Mouse (Mus musculus) intestine, embryonic 15.5 days (tissue): ENCODE data around the gene 2310011J03Rik. TPM values are rescaled to one million over a fixed set of nuclear protein-coding genes. Genes with fewer than 3 reads are reported as not detected.

Experiments
- ATAC-seq: fragments of 200-750 bp; cut with Nextera tagmentation; 2 replicates; pipeline ENCODE4 v1.8.0; 2017; ENCODE audit warnings: moderate TSS enrichment, moderate library complexity
- H3K27ac ChIP-seq: fragments of 300-500 bp; sonication (generic); 2 replicates; pipeline ENCODE4 v1.5.1; 2015; ENCODE audit warnings: mild to moderate bottlenecking, inconsistent platforms
- H3K27me3 ChIP-seq: fragments of 300-500 bp; sonication (generic); replicated peaks from 2 replicates; pipeline ENCODE4 v1.6.1; 2015; ENCODE audit warnings: inconsistent platforms
- H3K36me3 ChIP-seq: fragments of 300-500 bp; sonication (generic); 2 replicates; pipeline ENCODE4 v1.6.1; 2015; ENCODE audit warnings: inconsistent platforms
- H3K4me1 ChIP-seq: fragments of 300-500 bp; sonication (generic); replicated peaks from 2 replicates; pipeline ENCODE4 v1.6.1; 2015; ENCODE audit warnings: inconsistent platforms
- H3K4me2 ChIP-seq: fragments of 300-500 bp; sonication (generic); replicated peaks from 2 replicates; pipeline ENCODE4 v1.6.1; 2015; ENCODE audit warnings: mild to moderate bottlenecking, inconsistent platforms
- H3K4me3 ChIP-seq: fragments of 300-500 bp; sonication (generic); replicated peaks from 2 replicates; pipeline ENCODE4 v1.5.1; 2015; ENCODE audit warnings: inconsistent platforms
- H3K9ac ChIP-seq: fragments of 300-500 bp; sonication (generic); 2 replicates; pipeline ENCODE4 v1.6.1; 2015; ENCODE audit warnings: inconsistent platforms
- H3K9me3 ChIP-seq: fragments of 300-500 bp; sonication (generic); 2 replicates; pipeline ENCODE4 v1.6.1; 2016; ENCODE audit warnings: inconsistent platforms
- WGBS: fragments of 180-500 bp; shearing (Covaris S2); methylation state at CpG from one replicate; pipeline ENCODE4 v1.1.7; 2015; 5-methylcytosine and 5-hydroxymethylcytosine counted together
- polyA plus RNA-seq: library from polyadenylated mRNA; unstranded; fragments of >200 nt; fragmentation: Nextera tagmentation; extraction: Ambion mirVana; gene quantifications from 2 replicates; pipeline ENCODE4 v1.2.1, GENCODE M21; 2015

Gene 2310011J03Rik
- polyA plus RNA-seq, 1 experiment from 2014 or later = 51.4 TPM

- Histone ChIP-seq H3K36me3 (no peaks in the 10 kb centered on the region), H3K27me3 (peaks cover 49% of the 10 kb centered on the region), H3K9me3 (no peaks in the 10 kb centered on the region), H3K4me1 (peaks cover 44% of the 10 kb centered on the region), H3K27ac (no peak overlapping the region), H3K4me3 (no peak overlapping the region), H3K4me2 (no peak overlapping the region), H3K9ac (no peak overlapping the region)
- ATAC-seq = no peak
- 33% methylated on average over 21 of the region's 21 CpGs for WGBS
These were observed 20.7 kb upstream of the 2310011J03Rik start for GRCm38 (mm10) chr10:80341026-80341425.

GRCm38 (mm10) chr10:80339941-80340750, 19.8 kb upstream of the 2310011J03Rik start:
- H3K4me1 ChIP-seq = peaks cover 39% of the 10 kb centered on the region
- no peak overlapping the region for H3K27ac ChIP-seq
- H3K4me3 ChIP-seq = no peak overlapping the region
- 0 out of 2 replicates have a peak, but pooled peaks have one; percentile 15 for ATAC-seq
- H3K27me3 ChIP-seq = peaks cover 43% of the 10 kb centered on the region
- H3K4me2 ChIP-seq = peak overlapping the region; percentile 33; the same call in 1 of the 2 replicates
- no peaks in the 10 kb centered on the region for H3K36me3 ChIP-seq
- H3K9ac ChIP-seq = no peak overlapping the region
- whole genome bisulfite sequencing = 22% methylated on average over 19 of the region's 19 CpGs
- no peaks in the 10 kb centered on the region for H3K9me3 ChIP-seq

DNA sequence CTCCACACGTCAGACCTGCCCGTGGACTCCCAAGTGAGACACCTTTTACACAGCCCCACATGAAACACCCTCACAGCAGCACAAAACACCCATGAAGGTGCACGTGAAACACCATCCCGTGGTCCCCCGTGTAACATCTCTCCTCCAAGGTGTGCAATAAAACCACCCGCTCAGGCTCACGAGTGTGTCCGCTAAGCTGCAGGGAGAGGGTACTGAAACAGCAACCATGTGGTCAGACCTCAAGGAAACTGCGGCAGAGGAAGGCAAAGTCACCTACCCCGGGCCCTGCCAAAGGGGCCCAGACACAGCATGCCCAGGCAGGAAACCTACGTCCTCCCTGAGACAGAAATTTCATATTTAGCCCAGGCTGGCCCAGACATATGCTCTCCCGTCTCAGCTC, 15.9 kb upstream of the 2310011J03Rik start:
- Histone ChIP-seq H3K4me1 (peaks cover 17% of the 10 kb centered on the region), H3K4me2 (no peak overlapping the region), H3K27ac (no peak overlapping the region), H3K4me3 (no peak overlapping the region), H3K9ac (no peak overlapping the region), H3K27me3 (peaks cover 9% of the 10 kb centered on the region), H3K36me3 (0 out of 2 replicates have a peak, but pooled peaks cover 2% of the 10 kb centered on the region), H3K9me3 (no peaks in the 10 kb centered on the region)
- ATAC-seq = no peak
- WGBS = 90% methylated on average over 12 of the region's 12 CpGs

GRCm38 (mm10) chr10:80332525-80332989, 12.2 kb upstream of the 2310011J03Rik start:
- H3K4me1 ChIP-seq = peaks cover 35% of the 10 kb centered on the region
- H3K4me3 ChIP-seq = no peak overlapping the region
- H3K36me3 ChIP-seq = 0 out of 2 replicates have a peak, but pooled peaks cover 2% of the 10 kb centered on the region
- H3K27me3 ChIP-seq = no peaks in the 10 kb centered on the region
- peak overlapping the region; percentile 93 for H3K4me2 ChIP-seq
- peak overlapping the region; percentile 24 for H3K9ac ChIP-seq
- ATAC-seq = no peak
- WGBS = 72% methylated on average over 5 of the region's 5 CpGs
- H3K27ac ChIP-seq = peak overlapping the region; percentile 84
- no peaks in the 10 kb centered on the region for H3K9me3 ChIP-seq

- WGBS = 33% methylated on average over 10 of the region's 10 CpGs
- ATAC-seq = peak; percentile 56
- Histone ChIP-seq H3K4me2 (peak overlapping the region; percentile 93), H3K9me3 (no peaks in the 10 kb centered on the region), H3K27ac (peak overlapping the region; percentile 84), H3K27me3 (no peaks in the 10 kb centered on the region), H3K4me1 (peaks cover 35% of the 10 kb centered on the region), H3K36me3 (0 out of 2 replicates have a peak, but pooled peaks cover 2% of the 10 kb centered on the region), H3K4me3 (peak overlapping the region; percentile 53), H3K9ac (peak overlapping the region; percentile 24)
These were observed 11.5 kb upstream of the 2310011J03Rik start for GRCm38 (mm10) chr10:80331636-80332524.

DNA sequence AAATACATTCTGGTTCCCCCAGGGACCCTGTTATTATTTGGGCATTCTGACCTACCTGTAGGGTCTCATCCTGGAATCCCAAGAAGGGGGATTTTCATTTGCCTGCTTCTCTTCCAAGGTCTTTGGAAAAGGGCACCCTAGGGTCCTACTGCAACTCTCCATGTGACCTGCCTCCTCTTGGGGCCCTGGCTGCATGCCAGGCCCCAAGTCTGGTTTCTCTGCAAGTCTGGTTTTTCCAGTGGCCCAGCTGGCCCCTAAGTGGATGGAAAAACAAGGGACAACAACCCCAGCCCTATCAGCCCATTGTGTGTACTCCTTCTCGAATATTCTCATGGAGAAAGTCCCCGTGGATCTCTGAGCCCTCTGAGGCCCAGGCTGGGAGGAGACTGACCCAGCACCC, 10.6 kb upstream of the 2310011J03Rik start:
- H3K4me2 ChIP-seq = peak overlapping the region; percentile 93
- 38% methylated on average over 2 of the region's 2 CpGs for WGBS
- H3K9ac ChIP-seq = peak overlapping the region; percentile 58; the same call in 1 of the 2 replicates
- no peak for ATAC-seq
- H3K9me3 ChIP-seq = no peaks in the 10 kb centered on the region
- H3K36me3 ChIP-seq = 0 out of 2 replicates have a peak, but pooled peaks cover 2% of the 10 kb centered on the region
- H3K27me3 ChIP-seq = no peaks in the 10 kb centered on the region
- H3K4me1 ChIP-seq = peaks cover 35% of the 10 kb centered on the region
- peak overlapping the region; percentile 53 for H3K4me3 ChIP-seq
- H3K27ac ChIP-seq = peak overlapping the region; percentile 84

- 1% methylated on average over 40 of the region's 41 CpGs for WGBS
- Histone ChIP-seq H3K36me3 (0 out of 2 replicates have a peak, but pooled peaks cover 2% of the 10 kb centered on the region), H3K4me3 (peak overlapping the region; percentile 53), H3K9me3 (no peaks in the 10 kb centered on the region), H3K4me2 (peak overlapping the region; percentile 93), H3K27me3 (no peaks in the 10 kb centered on the region), H3K4me1 (peaks cover 35% of the 10 kb centered on the region), H3K27ac (peak overlapping the region; percentile 84), H3K9ac (peak overlapping the region; percentile 58)
- ATAC-seq = no peak
These were observed 9.7 kb upstream of the 2310011J03Rik start for GRCm38 (mm10) chr10:80330084-80330483.

- Histone ChIP-seq H3K36me3 (0 out of 2 replicates have a peak, but pooled peaks cover 2% of the 10 kb centered on the region), H3K9me3 (no peaks in the 10 kb centered on the region), H3K4me3 (peak within 1 kb of the TSS; percentile 53), H3K4me1 (peaks cover 40% of the 10 kb centered on the region), H3K27me3 (no peaks in the 10 kb centered on the region), H3K27ac (peak within 1 kb of the TSS; percentile 84), H3K4me2 (peak within 1 kb of the TSS; percentile 93), H3K9ac (peak within 1 kb of the TSS; percentile 58)
- peak; percentile 91 for ATAC-seq
- 3% methylated on average over 36 of the region's 36 CpGs for WGBS
These were observed 9.1 kb upstream of the 2310011J03Rik start, which contains the start of the genes Pcsk4 and Reep6 for GRCm38 (mm10) chr10:80329273-80330081. Pcsk4 (minus strand) TSS chr10:80329498. Reep6 (plus strand) TSS chr10:80329953.

DNA sequence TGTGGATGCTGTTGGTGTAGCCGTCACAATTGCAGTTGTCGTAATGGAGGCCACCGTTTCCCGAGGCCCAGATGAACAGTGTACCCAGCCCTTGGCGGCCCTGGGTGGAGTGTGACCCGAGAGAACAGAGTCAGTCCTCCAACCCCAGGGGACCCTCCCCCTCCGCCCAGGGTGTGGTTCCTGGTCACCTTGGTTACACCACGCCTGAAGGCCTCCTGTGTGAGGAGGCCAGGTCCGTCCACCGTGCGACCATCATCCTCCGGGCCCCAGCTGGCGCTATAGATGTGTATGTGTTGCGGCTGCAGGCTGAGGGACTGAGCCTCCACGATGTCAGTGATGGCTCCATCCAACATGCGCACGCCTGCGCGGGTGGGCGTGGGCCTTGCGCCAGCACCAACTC, 4.7 kb upstream of the 2310011J03Rik start:
- Histone ChIP-seq H3K27me3 (no peaks in the 10 kb centered on the region), H3K9me3 (no peaks in the 10 kb centered on the region), H3K4me1 (peaks cover 41% of the 10 kb centered on the region), H3K36me3 (no peaks in the 10 kb centered on the region), H3K27ac (no peak overlapping the region), H3K9ac (no peak overlapping the region), H3K4me2 (peak overlapping the region; percentile 22; the same call in 1 of the 2 replicates), H3K4me3 (no peak overlapping the region)
- ATAC-seq = no peak
- WGBS = 77% methylated on average over 21 of the region's 21 CpGs

DNA sequence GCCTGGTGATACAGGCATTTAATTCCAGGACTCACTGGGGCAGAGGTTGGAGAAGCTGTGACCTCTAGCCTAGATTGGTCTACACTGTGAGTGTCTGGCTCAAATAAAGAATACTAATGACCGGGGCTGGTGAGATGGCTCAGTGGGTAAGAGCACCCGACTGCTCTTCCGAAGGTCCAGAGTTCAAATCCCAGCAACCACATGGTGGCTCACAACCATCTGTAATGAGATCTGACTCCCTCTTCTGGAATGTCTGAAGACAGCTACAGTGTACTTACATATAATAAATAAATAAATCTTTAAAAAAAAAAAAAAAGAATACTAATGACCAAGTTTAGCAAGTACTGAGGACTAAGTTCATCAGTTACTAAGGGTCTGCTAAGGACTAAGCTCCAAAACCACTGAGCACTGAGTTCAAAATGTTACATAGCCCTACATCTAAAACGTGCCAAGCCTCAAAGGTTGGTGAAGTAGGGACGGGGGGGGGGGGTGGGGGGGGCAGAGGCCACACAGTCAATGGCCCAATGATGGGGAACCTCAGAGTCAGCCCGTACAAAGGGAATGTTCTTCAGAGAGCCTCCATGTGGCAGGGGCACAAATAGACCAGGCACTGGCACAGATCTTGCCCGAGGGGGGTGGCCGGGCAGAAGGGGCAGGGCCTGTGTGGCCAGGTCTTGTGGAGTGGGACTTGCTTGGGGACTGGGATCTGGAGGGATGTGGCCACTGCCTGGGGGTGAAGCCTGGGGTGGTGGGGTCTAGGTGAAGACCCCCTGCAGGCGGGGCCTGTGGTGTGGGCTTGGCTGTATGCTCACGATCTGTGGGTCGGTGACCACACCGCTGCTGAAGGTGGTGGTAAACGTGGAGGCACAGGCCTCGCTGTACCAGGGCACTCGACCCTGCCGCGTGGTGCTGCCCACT, 4.0 kb upstream of the 2310011J03Rik start:
- Histone ChIP-seq H3K4me3 (peak overlapping the region; percentile 68; the same call in 1 of the 2 replicates), H3K27me3 (no peaks in the 10 kb centered on the region), H3K4me2 (peak overlapping the region; percentile 97), H3K4me1 (peaks cover 43% of the 10 kb centered on the region), H3K9me3 (no peaks in the 10 kb centered on the region), H3K9ac (peak overlapping the region; percentile 51; the same call in 1 of the 2 replicates), H3K27ac (0 out of 2 replicates have a peak overlapping the region, but pooled peaks have one; percentile 72), H3K36me3 (no peaks in the 10 kb centered on the region)
- WGBS = 73% methylated on average over 17 of the region's 17 CpGs
- 0 out of 2 replicates have a peak, but pooled peaks have one; percentile 3 for ATAC-seq
